Mouse (Mus musculus) embryonic fibroblast, embryonic 13.5 days (primary cell): Measurements from ENCODE around the gene Adgrb2.

Experiments
- CTCF ChIP-seq: IDR thresholded peaks from 2 replicates; pipeline ENCODE4 v1.5.1; 2011; ENCODE audit warnings: mild to moderate bottlenecking, control low read depth, low read length, moderate library complexity, borderline replicate concordance; ENCODE audit not compliant: insufficient read depth
- POLR2A ChIP-seq: IDR thresholded peaks from 2 replicates; pipeline ENCODE4 v1.6.1; 2011; ENCODE audit warnings: low read depth, mild to moderate bottlenecking, control low read depth, low read length, moderate library complexity

- TF ChIP-seq POLR2A = no peak
- no peak for TF ChIP-seq CTCF
Measured at GRCm38 (mm10) chr4:129970168-129970567, 14.5 kb upstream of the Adgrb2 start.
